Mouse (Mus musculus) liver, embryonic 14.5 days (tissue): ENCODE data around the gene E2f6. TPM values are rescaled to one million over a fixed set of nuclear protein-coding genes. Genes with fewer than 3 reads are reported as not detected.

Experiments used
- ATAC-seq: fragments of 200-750 bp; cut with Nextera tagmentation; 2 replicates; pipeline ENCODE4 v1.8.0; 2017; ENCODE audit warnings: moderate number of reproducible peaks, mild to moderate bottlenecking, moderate library complexity; ENCODE audit not compliant: insufficient read depth
- DNase-seq, 3 experiments: peaks; one replicate each; pipeline ENCODE4 v3.0.0-alpha.2; 2012 to 2013; ENCODE audit warnings: low read depth in 3 of 3, low spot score in 3 of 3
- H3K27ac ChIP-seq: fragments of 300-500 bp; sonication (generic); 2 replicates; pipeline ENCODE4 v1.5.1; 2014; ENCODE audit warnings: moderate library complexity, mild to moderate bottlenecking, control low read depth, inconsistent platforms
- H3K27me3 ChIP-seq: fragments of 300-500 bp; sonication (generic); 2 replicates; pipeline ENCODE4 v1.6.1; 2014; ENCODE audit warnings: mild to moderate bottlenecking, low read length, moderate library complexity; ENCODE audit not compliant: control insufficient read depth, insufficient read depth
- H3K36me3 ChIP-seq: fragments of 300-500 bp; sonication (generic); replicated peaks from 2 replicates; pipeline ENCODE4 v1.6.1; 2014; ENCODE audit warnings: low read depth; ENCODE audit not compliant: control insufficient read depth, insufficient read depth
- H3K4me1 ChIP-seq, 2 experiments: fragments of 200-500 bp in 1 of 2; fragments of 300-500 bp in 1 of 2; sonication (generic) in 1 of 2; replicated peaks; 2 replicates each; pipeline ENCODE4 v1.6.1; 2012 to 2014; ENCODE audit warnings: antibody characterized with exemption in 1 of 2, inconsistent platforms in 1 of 2, low read length in 1 of 2; ENCODE audit not compliant: control insufficient read depth in 2 of 2, insufficient read depth in 2 of 2
- H3K4me2 ChIP-seq: fragments of 300-500 bp; sonication (generic); 2 replicates; pipeline ENCODE4 v1.6.1; 2014; ENCODE audit warnings: low read depth, mild to moderate bottlenecking, control low read depth, moderate library complexity
- H3K4me3 ChIP-seq, 2 experiments: fragments of 200-500 bp in 1 of 2; fragments of 300-500 bp in 1 of 2; sonication (generic) in 1 of 2; 2 replicates each; pipeline ENCODE4 v1.5.1; 2012 to 2014; ENCODE audit warnings: low read depth in 2 of 2, low read length in 2 of 2, mild to moderate bottlenecking in 2 of 2, control low read depth in 1 of 2, inconsistent platforms in 1 of 2, moderate library complexity in 1 of 2; ENCODE audit not compliant: insufficient read depth in 1 of 2
- H3K9ac ChIP-seq: fragments of 300-500 bp; sonication (generic); replicated peaks from 2 replicates; pipeline ENCODE4 v1.6.1; 2014; ENCODE audit warnings: mild to moderate bottlenecking, control low read depth, moderate library complexity
- H3K9me3 ChIP-seq: fragments of 300-500 bp; sonication (generic); 2 replicates; pipeline ENCODE4 v1.6.1; 2016; ENCODE audit warnings: low read length, mixed read lengths; ENCODE audit not compliant: control insufficient read depth
- CTCF ChIP-seq: IDR thresholded peaks from 2 replicates; pipeline ENCODE4 v1.5.1; 2016; ENCODE audit warnings: antibody characterized with exemption, low read depth, control low read depth
- EP300 ChIP-seq: IDR thresholded peaks from 2 replicates; pipeline ENCODE4 v1.6.1; 2016; ENCODE audit warnings: antibody characterized with exemption, low read depth
- WGBS: fragments of 180-500 bp; shearing (Covaris S2); extraction: QIAGEN DNeasy Blood & Tissue Kit; methylation state at CpG from one replicate; pipeline ENCODE4 v1.1.7; 2014; ENCODE audit not compliant: insufficient replicate concordance; 5-methylcytosine and 5-hydroxymethylcytosine counted together
- polyA plus RNA-seq, 2 experiments: library from polyadenylated mRNA; depleted of rRNA in 1 of 2; stranded (reverse) in 1 of 2; unstranded in 1 of 2; fragments of >200 nt; fragmentation: Nextera tagmentation in 1 of 2; extraction: Ambion mirVana in 1 of 2; gene quantifications; 2 replicates each; pipeline versions ENCODE4 v1.2.1 to v1.2.3; 2012 to 2014

E2f6 gene
- polyA plus RNA-seq, 2 experiments: 14.3 to 15.5 TPM

DNA sequence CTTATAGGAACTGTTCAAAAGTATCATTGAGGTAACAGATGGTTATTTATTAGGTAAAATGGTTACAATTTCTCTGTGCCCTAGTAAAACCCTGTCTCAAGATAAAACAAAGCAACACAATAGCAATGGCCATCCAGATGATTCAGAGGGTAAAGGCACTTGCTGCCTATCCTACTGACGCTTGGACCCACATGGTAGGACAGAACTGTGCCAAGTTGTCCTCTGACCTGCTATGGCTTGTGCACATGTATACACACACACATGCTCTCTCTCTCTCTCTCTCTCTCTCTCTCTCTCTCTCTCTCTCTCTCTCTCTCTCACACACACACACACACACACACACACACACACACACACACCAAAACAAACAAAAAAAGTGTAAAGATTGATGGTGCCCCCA lies 21.6 kb upstream of the E2f6 start:
- ATAC-seq (no peak), DNase-seq (no peak)
- no peaks in the 10 kb centered on the region for H3K27me3 ChIP-seq
- H3K27ac ChIP-seq: no peak overlapping the region
- no peaks in the 10 kb centered on the region; a peak in 1 of 4 replicates for H3K4me1 ChIP-seq
- H3K4me2 ChIP-seq: no peak overlapping the region
- TF ChIP-seq CTCF: no peak
- no peak for TF ChIP-seq EP300
- H3K9ac ChIP-seq: no peak overlapping the region
- H3K9me3 ChIP-seq: no peaks in the 10 kb centered on the region
- WGBS: 57% methylated on average over 1 of the region's 1 CpGs
- H3K4me3 ChIP-seq: no peak overlapping the region
- no peaks in the 10 kb centered on the region for H3K36me3 ChIP-seq

DNA sequence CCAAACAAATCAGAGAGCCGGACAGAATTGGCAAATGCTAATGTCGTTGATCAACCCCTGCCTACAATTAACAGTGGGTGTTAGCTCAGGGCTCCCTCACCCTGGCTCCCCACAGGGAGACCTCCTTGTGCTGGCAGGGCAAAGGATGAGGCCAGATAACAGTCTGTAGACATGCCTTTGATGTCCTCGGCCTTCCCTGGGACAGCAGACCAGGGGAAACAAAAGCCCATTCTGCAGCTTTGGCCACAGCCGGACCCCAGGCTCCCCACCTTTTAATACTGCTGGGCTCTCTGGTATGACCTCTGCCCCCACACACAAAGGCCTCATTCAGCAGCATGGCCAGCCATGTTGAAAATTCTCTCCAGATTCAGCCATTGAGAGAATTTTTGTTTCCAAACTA lies 21.0 kb upstream of the E2f6 start:
- no peaks in the 10 kb centered on the region for H3K27me3 ChIP-seq
- ATAC-seq (no peak), DNase-seq (no peak)
- H3K9me3 ChIP-seq: no peaks in the 10 kb centered on the region
- 33% methylated on average over 4 of the region's 4 CpGs for WGBS
- no peak overlapping the region for H3K4me2 ChIP-seq
- H3K36me3 ChIP-seq: no peaks in the 10 kb centered on the region
- no peak overlapping the region for H3K4me3 ChIP-seq
- no peaks in the 10 kb centered on the region; a peak in 1 of 4 replicates for H3K4me1 ChIP-seq
- no peak overlapping the region for H3K27ac ChIP-seq
- no peak overlapping the region for H3K9ac ChIP-seq
- no peak for TF ChIP-seq EP300
- TF ChIP-seq CTCF: no peak

DNA sequence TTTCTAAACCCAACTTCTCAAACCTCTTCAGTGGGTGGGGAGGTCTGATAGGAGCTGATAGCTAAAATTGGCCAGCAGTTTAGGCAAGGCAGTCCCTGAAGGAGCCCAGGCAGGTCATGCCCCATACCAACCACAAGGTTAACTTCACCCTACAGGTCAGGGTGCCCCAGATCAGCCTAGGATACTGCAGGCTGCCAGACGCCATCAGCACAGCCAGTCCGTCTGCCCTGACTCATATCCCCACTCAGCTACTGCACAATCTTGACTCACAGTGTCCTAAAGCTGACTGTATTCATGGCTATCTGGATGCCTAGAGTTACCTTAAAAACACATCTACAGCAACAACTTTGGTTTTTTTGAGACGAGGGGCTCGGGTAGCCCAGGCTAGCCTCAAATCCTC lies 20.3 kb upstream of the E2f6 start:
- Histone ChIP-seq H3K9me3 (no peaks in the 10 kb centered on the region), H3K9ac (no peak overlapping the region), H3K4me2 (no peak overlapping the region), H3K4me3 (no peak overlapping the region), H3K4me1 (no peaks in the 10 kb centered on the region; a peak in 1 of 4 replicates), H3K27ac (no peak overlapping the region), H3K36me3 (no peaks in the 10 kb centered on the region), H3K27me3 (no peaks in the 10 kb centered on the region)
- no peak for DNase-seq
- WGBS: 36% methylated on average over 4 of the region's 4 CpGs
- no peak for ATAC-seq
- TF ChIP-seq EP300 (no peak), CTCF (no peak)

DNA sequence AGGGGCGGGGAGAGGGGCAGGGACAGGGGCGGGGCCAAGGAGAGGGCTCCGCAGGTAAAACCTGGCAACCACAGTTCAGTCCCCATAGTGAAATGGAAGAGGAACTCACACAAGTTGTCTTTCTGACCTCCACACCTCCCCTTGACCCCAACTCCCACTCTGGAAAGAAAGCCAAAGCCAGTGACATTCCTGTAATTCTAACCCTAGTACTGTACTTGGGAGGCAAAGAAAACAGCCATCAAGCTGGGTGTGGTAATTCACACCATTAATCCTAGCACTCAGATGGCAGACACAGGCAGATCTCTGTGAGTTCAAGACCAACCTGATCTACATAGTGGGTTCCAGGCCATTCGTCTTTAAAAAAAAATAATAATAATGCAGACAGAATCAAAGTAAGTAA lies 17.4 kb upstream of the E2f6 start:
- ATAC-seq (no peak), DNase-seq (no peak)
- Histone ChIP-seq H3K27me3 (no peaks in the 10 kb centered on the region), H3K4me2 (no peak overlapping the region), H3K36me3 (no peaks in the 10 kb centered on the region), H3K9ac (no peak overlapping the region), H3K9me3 (no peaks in the 10 kb centered on the region), H3K4me1 (no peaks in the 10 kb centered on the region; a peak in 1 of 4 replicates), H3K27ac (no peak overlapping the region), H3K4me3 (no peak overlapping the region)
- no peak for TF ChIP-seq EP300
- no peak for TF ChIP-seq CTCF
- 73% methylated on average over 4 of the region's 4 CpGs for whole genome bisulfite sequencing

- ATAC-seq (no peak), DNase-seq (no peak)
- H3K4me2 ChIP-seq: no peak overlapping the region
- no peak overlapping the region for H3K4me3 ChIP-seq
- H3K27me3 ChIP-seq: peaks cover 15% of the 10 kb centered on the region
- no peak overlapping the region for H3K27ac ChIP-seq
- 47% methylated on average over 3 of the region's 3 CpGs for WGBS
- no peak overlapping the region for H3K9ac ChIP-seq
- H3K9me3 ChIP-seq: no peaks in the 10 kb centered on the region
- H3K36me3 ChIP-seq: no peaks in the 10 kb centered on the region
- TF ChIP-seq CTCF (no peak), EP300 (no peak)
- H3K4me1 ChIP-seq: no peaks in the 10 kb centered on the region
Measured at GRCm38 (mm10) chr12:16795781-16796180, 15.0 kb upstream of the E2f6 start.
